Mouse (Mus musculus) c-Kit-negative CD71-positive TER-119-positive erythroid progenitor cells, embryonic 14.5 days (primary cell): ENCODE data around the gene Gm10837.

Source experiments
- DNase-seq: peaks from one replicate; pipeline ENCODE4 v3.0.0-alpha.2; 2013; ENCODE audit warnings: low read depth, low spot score

Gene Gm10837

GRCm38 (mm10) chr14:122479461-122480109 is 10.8 kb upstream of the Gm10837 start:
- no peak for DNase-seq

GRCm38 (mm10) chr14:122480355-122480754 is 10.0 kb upstream of the Gm10837 start:
- DNase-seq = no peak

DNA sequence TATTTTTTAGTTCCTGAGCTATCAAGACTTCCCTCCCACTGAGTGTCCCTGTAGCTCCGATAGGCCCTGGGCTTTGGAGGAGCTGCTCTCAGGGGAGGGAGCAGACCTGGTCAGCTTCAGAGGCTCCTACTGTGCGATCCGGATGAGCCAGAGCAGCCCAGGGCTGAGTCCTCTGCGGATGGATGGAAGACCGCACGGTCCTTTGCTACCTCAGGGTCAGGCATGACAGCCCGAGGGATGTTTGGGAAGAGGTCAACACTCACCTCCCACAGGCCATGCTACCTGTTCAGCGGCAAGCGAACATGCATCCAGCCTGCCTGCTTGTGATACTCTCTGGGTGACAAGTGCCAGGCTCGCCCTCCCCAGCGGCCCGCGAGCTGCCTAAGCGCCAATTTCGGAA is 9.2 kb upstream of the Gm10837 start:
- no peak for DNase-seq

DNA sequence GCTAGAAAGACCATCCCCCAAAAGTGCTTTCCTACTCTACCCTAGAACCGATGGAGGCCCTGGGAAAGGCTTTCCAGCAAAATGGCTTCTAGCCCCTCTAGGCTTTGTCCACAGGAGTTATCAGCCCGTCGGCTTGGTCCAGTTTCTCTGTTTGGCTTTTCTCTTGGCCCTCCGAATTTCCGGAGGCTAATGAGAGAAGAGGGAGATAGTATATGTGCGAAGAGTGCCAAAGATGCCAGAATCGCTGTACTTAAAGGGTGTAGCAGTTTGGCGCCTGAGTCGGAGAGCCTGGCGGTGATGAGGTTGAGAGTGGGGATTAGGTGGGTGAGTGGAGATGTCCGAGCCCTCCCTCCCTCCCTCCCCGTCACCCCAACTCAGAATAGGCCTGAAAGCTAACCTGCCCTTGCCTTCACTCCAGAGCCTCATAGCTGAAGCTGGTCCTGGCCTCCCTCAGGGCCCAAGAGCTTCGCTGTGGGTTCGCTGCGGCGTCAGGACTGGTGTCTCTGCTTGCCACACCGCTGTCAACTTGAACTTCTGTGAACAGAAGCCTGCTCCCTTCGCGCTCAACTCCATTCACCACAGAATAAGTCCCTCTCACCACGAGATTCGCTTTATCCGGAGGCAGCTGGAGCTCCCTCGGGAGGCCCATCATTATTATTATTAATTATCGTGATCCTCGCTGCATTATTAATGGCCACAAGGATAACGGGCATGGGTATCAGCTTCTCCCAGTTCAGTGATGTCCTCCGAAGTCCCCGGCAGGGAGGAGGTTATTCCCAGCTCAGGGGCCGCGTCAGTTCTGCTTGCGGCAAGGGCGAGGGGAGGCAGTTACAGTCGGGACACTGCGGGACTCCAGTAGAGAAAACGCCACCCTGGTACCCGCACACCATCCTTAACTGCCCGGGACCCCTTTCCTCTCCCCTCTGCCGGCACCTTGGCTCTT is 8.0 kb upstream of the Gm10837 start:
- no peak for DNase-seq

DNA sequence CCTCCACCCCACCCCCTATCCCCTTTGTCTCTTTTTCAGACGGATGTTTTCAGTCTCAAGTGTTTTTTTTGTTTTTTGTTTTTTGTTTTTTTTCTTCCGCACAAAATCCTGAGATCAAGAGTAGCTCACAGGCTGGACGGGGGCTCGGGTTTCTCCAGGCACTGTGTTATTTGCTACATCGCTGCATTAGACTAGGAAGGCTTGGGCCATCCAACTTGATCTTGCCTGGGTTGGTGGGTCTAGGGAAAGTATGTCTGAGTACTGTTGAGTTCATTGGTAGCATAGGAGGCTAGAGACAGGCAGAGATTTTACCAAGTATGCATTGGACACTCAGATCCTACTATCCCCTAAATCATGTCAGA is 7.4 kb upstream of the Gm10837 start:
- no peak for DNase-seq

GRCm38 (mm10) chr14:122483556-122484421 is 6.6 kb upstream of the Gm10837 start:
- no peak for DNase-seq

DNA sequence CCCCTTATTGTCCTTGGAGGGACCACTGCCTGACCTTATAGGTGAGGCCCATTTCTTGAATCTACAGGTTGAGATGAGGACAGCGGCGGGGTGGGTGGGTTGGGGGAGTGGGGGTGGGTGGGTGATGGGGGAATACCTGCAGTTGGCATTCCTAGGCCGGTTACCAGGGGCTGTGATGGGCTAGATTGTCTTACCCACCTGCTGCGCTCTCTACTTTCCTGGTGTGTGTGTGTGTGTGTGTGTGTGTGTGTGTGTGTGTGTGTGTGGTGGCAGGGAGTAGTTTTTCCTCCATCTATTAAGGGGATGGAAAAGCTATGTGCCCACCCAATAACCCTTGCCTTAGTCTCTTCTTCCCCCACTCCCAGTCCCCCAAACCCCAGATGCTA is 5.9 kb upstream of the Gm10837 start:
- no peak for DNase-seq

- DNase-seq = no peak
Measured at GRCm38 (mm10) chr14:122484844-122485551, 5.4 kb upstream of the Gm10837 start.

DNA sequence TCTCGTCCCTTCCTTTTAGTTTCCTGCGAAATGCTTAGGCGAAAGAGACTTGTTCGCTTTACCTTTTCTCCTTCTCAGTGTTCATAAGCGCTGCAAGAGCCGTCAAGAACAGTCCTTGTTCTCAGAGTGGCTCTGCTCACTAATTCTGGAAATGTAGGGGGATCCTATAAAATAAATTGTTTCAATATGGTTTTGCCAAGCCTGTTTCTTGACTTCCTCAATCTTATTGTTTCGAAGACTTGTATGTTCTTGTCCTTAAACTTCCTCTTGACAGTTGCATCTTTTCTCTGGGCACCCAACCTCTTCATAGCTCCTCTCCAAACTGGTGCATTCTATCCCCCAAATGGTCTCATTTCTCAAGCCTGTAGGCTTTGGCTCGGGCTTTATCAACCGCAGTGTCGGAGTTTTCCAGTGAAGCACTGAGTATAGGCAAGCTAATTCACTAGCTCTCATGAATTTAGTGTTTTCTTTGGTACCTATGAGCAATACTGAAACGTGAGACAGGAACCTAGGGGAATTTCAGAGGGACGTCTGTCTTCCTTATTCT is 4.7 kb upstream of the Gm10837 start:
- no peak for DNase-seq

GRCm38 (mm10) chr14:122486611-122487010 is 3.8 kb upstream of the Gm10837 start:
- DNase-seq = no peak

DNA sequence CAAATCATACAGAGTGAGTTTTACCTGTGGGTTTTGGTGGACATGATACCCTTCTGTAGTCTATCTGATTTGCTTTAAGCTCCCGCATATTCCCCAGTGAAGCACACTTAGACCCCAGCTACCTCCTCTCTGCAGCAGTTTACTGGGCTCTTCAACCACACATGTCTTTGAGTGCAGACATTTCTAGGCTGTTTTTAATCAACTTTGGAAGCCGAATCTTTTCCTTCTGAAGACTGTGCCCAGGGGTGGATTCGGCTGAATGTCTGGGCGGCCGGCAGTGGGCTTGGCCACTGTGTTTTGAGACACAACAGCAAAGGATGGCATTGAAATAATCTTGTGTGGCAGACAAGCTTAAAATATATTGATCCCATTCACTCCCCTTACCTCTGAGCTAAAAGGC is 3.0 kb upstream of the Gm10837 start:
- no peak for DNase-seq

- DNase-seq = no peak
Measured at GRCm38 (mm10) chr14:122489041-122489440, 1.3 kb upstream of the Gm10837 start.

GRCm38 (mm10) chr14:122489686-122490414 is 536 bp upstream of the Gm10837 start:
- DNase-seq = no peak

DNA sequence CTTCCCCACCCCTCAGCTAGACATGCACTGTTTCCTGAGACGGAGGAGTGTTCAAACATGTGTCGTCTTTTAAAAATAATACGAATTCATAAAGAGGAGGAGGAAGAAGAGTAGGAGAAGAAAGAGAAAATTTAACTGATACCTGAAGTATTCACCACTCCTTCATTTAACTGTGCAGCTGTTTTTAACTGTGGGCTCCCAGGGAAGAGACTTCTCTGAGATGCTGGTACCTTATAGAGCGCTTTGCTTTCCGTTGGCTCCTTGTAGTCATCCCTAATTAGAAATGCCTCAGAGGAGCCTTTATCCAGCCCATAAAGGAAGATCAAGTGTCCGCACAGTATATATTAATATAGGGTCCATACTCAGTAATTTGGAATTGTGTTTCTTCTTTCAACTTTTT is 1.1 kb downstream of the Gm10837 start:
- DNase-seq = no peak

GRCm38 (mm10) chr14:122492015-122492414 is 1.6 kb downstream of the Gm10837 start:
- no peak for DNase-seq

DNA sequence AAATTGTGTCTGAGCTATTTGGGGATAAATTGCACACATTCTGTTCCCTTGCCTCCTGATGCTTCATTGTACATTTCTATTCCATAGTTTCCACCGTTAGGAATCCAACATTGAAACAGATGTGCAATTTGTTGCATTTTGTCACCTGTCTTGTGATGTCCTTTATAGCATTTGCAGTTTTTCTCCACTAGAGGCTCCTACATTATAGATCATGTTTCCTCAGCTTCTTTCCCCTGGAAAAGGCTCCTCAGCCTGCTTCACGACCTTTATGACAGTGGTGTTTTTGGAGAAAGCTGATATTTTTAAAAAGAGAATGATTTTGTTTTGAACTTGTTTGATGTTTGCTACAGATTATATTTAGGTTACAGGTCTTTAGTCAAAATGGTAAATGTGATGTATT is 18.7 kb downstream of the Gm10837 start:
- no peak for DNase-seq

- no peak for DNase-seq
Measured at GRCm38 (mm10) chr14:122511519-122511918, 21.1 kb downstream of the Gm10837 start.

GRCm38 (mm10) chr14:122513511-122514036 is 23.2 kb downstream of the Gm10837 start:
- DNase-seq = no peak

- DNase-seq = no peak
Measured at GRCm38 (mm10) chr14:122528475-122528874, 38.1 kb downstream of the Gm10837 start.
